Mouse (Mus musculus): ENCODE measurements around the gene Golm1. TPM values are rescaled to one million over a fixed set of nuclear protein-coding genes. Genes with fewer than 3 reads are reported as not detected.

Golm1 gene
- 35.2 and 41.8 TPM in 2 replicates for polyA plus RNA-seq (2012; rRNA removed)

GRCm38 (mm10) chr13:59675151-59676011 lies at the start of gene Golm1:
Gene Golm1, minus strand, starts transcription at chr13:59675811.

GRCm38 (mm10) chr13:59711984-59712383 lies 36.4 kb upstream of the Golm1 start, which contains the start of gene Spata31d1b:
Gene Spata31d1b, plus strand, starts transcription at chr13:59712284.

GRCm38 (mm10) chr13:59710230-59710629 lies 34.6 kb upstream of the Golm1 start, which contains the start of gene Spata31d1a:
Gene Spata31d1a, minus strand, starts transcription at chr13:59710330.

GRCm38 (mm10) chr13:59694008-59694407 lies 18.4 kb upstream of the Golm1 start, which contains the start of gene 4921517D22Rik:
Gene 4921517D22Rik, minus strand, starts transcription at chr13:59694108.

GRCm38 (mm10) chr13:59584947-59585647 lies 90.5 kb downstream of the Golm1 start, which contains the start of the genes Agtpbp1 and Naa35:
Gene Agtpbp1, minus strand, starts transcription at chr13:59585227.
Gene Naa35, plus strand, starts transcription at chr13:59585259.

Other genes starting within 250 kb of the Golm1 start
- 40.7 and 43.2 TPM in 2 replicates for gene Agtpbp1, start 90.6 kb downstream of the Golm1 start, polyA plus RNA-seq (2012; rRNA removed)
- 116 and 128 TPM in 2 replicates for gene Naa35, start 90.6 kb downstream of the Golm1 start, polyA plus RNA-seq (2012; rRNA removed)
- not detected in 2 replicates for gene 4921517D22Rik, start 18.3 kb upstream of the Golm1 start, polyA plus RNA-seq (2012; rRNA removed)
- 0.03 and 0.06 TPM in 2 replicates for gene Spata31d1a, start 34.5 kb upstream of the Golm1 start, polyA plus RNA-seq (2012; rRNA removed)
- gene Spata31d1b, start 36.5 kb upstream of the Golm1 start, polyA plus RNA-seq (2012; rRNA removed): 0.01 TPM in 1 of 2 replicates, not detected in the other
- 0.02 and 0.03 TPM in 2 replicates for gene Spata31d1d, start 55.9 kb upstream of the Golm1 start, polyA plus RNA-seq (2012; rRNA removed)
- 0.09 TPM in 2 replicates for gene 1700014D04Rik, start 70.9 kb upstream of the Golm1 start, polyA plus RNA-seq (2012; rRNA removed)
- 115 and 123 TPM in 2 replicates for gene Isca1, start 94.0 kb upstream of the Golm1 start, polyA plus RNA-seq (2012; rRNA removed)
- gene Gm49354, start 106.4 kb upstream of the Golm1 start, polyA plus RNA-seq (2012; rRNA removed): 0.90 and 6.6 TPM in 2 replicates
- 39.7 and 39.9 TPM in 2 replicates for gene Tut7, start 147.3 kb upstream of the Golm1 start, polyA plus RNA-seq (2012; rRNA removed)

All from central nervous system, embryonic 14 days (tissue).